Mouse (Mus musculus): ENCODE measurements around the gene Abca5.
"Not testable (repeated sequence)": the region's sequence is repeated elsewhere in the genome, so short reads cannot be mapped to it uniquely, and the experiment has no call there.

Abca5 gene

DNA sequence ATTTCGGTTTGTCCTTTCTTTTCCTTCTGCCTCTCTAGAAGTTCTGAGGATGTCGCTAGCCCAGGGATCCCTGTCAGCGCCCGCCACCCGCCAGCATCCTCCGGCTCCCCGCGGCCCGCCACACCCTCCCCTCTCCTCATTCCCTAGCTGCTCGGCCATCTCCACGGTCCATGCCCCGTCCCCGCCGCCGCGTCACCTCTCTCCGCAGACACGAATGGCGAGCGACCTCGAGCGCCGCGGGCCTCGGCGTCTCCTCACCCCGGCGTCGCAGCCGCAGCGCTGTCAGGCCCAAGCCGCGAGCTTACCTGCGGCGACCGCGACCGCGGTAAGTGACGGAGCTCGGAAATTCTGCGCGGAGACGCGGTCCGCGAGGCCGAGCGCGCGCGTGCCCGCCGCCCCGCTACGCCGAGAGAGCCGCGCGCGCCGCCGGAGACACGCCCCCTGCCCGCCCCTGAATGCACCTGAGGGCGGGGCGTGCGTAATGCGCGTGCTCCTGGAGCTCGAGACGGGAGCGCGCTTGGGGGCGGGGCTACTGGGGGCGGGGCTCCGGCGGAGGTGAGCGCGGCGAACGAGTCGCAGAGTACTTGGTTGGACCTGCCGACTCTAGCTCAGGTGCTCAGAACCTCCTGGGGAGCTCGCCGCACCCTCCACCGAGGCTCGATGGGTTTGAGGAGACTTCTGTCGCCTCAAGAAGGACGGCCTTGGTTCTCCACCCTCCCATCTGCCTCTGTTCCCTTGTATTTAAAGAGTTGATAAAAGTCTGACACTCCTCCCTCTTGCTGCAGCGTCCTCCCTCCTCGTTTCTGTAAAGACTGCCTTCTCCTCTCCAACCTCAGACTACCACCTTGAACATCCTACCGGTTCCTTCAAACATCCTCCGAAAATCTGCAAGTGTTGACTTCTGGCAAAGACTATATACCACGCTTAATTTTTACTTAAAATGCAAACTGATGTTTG lies at the start of gene Abca5:
Gene Abca5, minus strand, starts transcription at position 428 of the 957 bp plus-strand sequence.
- ATAC-seq (ENCODE audit: low TSS enrichment), result peak; percentile 86

DNA sequence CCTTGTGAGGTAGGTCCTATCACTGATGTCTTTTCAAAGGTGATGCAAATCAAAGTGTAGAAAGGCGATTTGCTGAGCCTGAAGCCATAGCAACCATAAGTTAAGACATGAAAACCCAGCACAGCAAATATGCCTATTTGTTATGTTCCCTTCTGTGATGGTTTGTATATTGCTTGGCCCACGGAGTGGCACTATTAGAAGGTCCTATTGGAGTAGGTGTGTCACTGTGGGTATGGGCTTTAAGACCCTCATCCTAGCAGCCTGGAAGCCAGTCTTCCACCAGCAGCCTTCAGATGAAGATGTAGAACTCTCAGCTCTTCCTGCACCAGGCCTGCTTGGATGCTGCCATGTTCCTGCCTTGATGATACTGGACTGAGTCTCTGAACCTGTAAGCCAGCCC lies 48.0 kb upstream of the Abca5 start:
- no peak for ATAC-seq (ENCODE audit: low TSS enrichment)

DNA sequence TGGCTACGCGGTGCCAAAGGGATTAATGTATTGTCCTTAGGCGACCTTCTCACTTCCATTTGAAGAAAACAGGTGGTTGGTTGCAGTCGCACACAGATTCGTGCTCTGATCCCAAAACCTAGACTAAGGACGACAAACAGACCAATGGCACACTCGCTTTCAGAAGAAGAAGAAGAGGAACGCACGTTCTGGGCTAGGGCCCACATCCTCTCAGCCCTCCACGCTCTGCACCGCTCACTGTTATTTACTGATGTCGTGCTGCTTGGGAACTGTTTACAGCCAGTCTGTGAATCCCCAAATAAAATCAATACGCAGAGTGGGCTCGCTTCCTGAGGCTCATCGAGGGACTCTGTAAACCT lies 42.8 kb upstream of the Abca5 start:
- ATAC-seq (ENCODE audit: low TSS enrichment), result peak; percentile 58

DNA sequence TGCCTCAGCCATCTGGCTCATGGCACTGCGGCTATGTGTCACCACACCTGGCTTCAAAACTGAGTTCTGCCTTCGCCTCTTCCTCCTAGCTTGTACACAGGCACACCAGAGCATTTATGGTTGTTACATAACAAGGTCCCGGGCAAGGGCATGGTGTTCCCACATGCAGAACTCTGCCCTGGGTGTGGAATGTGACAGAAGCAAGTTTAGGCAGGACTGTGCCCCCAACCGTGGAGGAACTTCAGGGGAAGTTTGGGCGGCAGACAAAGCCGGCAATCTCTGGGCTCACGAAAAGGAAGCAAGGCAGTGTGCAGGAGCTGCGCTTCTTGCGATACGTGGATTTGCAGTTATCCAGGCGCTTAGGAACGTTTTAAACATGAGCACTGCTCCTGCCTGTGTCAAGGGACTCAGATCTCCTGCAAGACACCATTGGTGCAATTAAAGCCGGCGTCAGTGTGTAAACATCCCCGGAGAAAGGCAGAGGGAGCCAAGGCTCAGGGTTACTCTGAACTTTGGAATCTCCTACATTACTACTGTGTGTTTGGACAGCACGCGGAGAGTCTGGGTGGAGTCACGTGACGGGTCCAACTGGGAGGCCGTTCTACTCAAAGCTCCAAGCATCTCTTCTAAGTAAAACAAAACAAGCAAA lies 42.3 kb upstream of the Abca5 start:
- peak; percentile 81 for ATAC-seq (ENCODE audit: low TSS enrichment)

DNA sequence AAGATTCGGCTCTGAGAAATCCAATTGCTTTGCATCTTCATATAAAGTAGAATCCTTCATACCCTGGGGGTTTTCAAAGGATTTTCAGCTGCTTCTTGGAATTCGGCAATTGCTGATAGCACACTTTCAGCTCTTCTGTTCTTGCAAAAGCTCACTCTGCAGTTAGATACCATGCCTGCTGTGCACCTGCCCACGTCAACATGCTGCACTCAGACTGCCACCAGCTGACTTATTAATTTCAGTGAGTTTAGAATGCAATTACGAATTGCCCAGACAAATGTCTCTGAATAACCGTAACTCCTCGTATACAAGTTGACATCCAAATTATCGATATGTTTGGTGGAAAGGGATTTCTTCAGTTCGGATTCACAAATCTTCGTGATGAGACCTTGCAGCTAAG lies 36.5 kb upstream of the Abca5 start:
- no peak for ATAC-seq (ENCODE audit: low TSS enrichment)

DNA sequence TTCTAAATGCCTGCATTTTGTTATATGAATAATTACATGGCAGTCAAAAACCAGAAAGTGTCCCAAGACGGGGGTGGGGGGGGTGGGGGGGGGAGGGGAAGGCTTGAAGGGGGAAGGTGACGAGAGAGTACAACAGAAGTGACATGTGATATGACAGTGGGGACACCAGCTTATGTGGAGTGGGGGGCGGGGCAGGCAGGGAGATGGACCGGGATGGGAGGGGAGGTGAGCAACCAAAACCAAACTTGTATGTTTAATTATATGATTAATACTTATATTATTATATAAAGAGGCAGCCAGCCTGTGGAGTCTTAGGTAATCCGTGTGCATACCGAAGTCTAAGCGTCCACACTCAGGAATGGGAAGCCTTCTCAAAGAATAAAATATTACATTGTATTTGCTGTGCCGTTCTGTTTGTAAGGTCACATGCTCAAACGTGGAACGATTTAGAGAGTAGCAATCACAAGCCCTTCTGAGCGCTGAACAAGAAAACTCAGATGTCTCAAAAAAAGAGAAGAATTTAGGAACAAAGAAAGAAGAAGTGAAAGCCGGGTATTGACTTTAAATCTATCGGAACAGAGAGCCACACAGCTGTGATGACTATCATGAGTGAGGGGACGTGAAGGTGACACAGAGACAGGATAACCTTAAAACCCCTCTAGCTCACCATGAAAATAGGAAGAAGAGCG lies 34.9 kb upstream of the Abca5 start:
- ATAC-seq (ENCODE audit: low TSS enrichment), result no peak

DNA sequence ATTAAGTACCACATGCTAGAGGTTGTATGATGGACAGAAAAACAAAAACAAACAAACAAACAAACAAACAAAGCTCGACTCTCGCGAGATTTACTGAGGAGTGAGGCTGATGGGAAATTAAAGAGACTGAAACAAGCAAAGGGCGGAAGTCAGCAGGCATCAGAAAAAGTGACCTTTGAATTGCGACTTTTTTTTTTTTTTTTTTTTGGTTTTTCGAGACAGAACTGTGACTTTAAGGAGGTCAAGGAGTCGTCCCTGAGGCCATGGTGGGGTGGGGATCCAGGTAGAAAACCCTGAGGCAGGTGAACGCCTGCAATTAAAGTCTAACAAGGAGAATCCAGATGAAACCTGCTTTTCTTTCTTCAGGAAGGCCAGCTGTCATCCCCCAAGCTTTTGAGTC lies 34.3 kb upstream of the Abca5 start:
- ATAC-seq (ENCODE audit: low TSS enrichment), result no peak

DNA sequence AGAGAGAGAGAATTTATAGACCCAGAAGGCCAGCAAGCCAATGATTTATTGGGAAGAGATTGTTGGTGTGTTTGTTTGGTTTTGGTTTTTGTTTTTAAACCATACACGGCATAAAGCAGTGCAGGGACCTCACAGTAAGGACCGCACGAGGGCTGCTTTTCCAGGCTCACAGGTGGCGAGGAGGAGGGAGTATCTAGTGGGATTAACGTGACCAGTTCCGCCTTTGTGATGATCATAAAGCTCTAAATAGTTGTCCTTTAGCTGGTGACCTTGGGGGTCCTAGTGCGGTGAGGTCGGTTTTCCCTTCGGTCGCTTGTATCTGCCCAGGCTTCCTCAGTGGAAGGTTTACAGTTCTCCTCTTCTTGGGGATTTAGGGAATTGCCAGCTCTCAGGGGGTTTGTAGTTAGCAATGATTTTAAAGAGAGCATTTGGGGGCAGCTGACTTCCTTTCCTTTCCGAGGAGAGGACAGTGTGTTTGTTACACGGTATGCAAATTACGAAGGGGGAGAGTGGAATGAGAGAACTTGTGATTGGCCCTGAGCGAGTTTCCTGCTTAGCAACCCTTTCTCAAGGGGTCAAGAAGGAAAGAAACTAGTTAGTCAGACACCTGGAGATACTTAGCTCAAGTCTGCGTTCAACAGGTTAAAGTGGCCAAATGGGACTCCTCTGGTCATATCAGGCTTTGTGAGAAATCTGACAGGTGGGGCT lies 31.9 kb upstream of the Abca5 start:
- ATAC-seq (ENCODE audit: low TSS enrichment), result no peak

DNA sequence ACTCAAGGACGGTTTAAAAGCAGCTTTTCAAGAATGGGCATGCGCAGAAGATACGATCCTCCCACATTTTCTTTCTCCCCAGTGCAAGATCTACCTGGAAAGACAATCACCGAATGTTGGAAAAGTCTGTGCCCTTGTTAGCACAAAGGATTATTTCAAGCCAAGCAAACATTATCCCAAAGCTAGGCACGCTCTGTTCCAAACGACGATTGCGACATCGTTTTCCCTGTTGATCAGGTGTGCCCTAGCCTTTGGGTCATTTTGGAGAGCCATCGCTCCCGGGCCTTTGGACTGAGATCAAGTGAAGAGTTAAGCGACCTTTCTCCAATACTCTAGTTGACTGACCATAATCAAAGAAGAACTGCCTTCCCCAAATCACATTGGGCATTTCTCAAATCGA lies 30.1 kb upstream of the Abca5 start:
- no peak for ATAC-seq (ENCODE audit: low TSS enrichment)

DNA sequence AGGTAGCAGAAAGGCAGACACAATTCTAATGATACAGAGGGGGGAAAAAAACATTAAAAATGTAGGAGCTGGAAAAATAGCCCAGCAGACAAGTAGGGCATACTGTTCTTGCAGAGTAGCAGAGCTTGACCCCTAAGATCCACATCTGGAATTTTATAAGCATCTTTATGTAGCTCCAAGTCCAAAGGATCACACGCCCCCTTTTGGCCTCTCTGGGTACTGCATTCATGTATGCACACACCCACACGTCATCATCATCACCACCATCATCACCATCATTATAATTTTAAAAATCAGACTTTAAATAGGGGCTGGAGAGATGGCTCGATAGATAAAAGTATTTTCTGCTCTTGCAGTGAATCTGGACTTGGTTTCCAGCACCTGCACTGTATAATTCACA lies 29.4 kb upstream of the Abca5 start:
- ATAC-seq (ENCODE audit: low TSS enrichment), result no peak

DNA sequence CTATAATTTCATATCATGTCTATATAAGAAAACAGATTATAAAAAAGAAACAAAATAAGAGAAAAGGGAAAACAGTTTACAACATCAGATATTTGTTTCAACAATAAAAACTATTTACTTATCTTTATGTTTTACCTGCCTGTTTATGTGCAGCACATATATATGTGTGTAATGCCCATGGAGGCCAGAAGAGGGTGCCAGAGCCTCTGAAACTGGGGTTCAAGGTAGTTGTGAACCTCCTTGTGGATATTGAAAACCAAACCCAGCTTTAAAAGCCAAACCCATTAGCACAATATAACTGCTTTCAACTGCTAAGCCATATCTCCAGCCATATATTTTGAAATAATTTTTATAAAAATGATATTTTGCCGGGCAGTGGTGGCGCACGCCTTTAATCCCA lies 27.5 kb upstream of the Abca5 start:
- no peak for ATAC-seq (ENCODE audit: low TSS enrichment)

DNA sequence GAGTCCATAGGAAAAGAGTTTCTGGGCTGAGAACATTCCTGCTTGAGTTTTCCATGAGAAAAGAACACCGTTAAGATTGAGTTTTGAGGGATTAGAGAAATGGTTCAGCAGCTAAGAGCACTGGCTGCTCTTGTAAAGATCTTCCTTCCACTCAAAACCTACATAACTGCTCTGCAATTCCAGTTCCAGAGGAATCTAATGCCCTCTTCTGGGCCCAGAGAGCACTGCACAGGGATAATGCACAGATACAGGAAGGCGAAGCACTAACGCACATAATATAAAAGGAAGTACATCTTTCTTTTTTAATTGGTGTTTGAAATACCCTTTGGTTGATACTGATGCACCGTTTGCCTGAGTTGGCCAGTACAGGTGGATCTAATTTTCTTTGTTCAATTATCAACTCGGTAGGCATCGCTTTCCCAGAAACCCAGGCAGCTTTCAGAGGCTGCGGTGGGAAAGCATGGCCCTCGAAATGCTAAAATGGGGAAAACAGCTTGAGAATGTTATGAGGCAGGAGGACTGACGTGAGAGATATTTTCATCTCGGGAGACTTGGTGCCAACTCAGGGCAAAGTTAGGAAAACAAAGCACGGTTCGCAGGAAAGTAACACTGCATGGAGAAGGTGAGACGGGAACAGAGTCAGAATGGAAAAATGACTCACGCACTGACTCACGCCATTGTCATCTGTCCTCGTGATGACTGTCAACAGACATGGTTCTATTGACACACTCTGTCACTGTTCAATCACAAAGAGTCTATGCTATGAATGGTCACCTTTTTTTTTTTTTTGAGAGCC lies 20.4 kb upstream of the Abca5 start:
- peak; percentile 93 for ATAC-seq (ENCODE audit: low TSS enrichment)

DNA sequence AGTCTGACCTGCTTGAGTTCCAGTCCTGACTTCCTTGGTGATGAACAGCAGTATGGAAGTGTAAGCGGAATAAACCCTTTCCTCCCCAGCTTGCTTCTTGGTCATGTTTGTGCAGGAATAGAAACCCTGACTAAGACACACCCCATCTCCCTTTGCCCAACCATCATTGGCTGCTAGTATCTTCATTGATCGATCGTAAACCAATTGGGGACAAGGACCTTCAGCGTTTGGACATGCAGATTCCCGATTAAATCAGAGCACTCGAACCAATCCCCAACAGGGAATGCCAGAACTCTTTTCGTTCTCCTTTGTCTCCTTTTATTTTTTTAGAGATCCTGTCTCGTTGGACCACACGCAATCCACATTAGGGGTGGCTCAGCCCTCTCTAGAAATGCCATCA lies 17.6 kb upstream of the Abca5 start:
- not testable (repeated sequence) for ATAC-seq (ENCODE audit: low TSS enrichment)

DNA sequence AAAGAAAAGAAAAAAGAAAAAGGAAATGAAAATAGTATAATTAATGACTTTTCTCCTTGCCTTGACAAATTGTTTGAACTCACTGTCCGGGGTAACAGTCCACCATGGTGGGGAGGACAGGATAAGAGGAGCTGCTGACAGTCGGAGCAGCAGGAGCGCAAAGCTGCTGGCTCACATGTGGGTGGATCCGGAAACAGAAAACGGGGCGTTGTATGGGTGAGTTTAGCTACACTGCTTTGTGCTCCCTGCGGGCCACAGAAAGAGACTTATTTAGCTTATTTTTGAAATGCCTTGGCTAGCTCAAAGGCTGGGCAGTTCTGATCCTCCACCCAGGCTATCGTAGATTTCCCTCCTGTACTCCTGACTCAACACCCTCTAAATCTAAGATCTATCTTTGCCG lies 16.7 kb upstream of the Abca5 start:
- ATAC-seq (ENCODE audit: low TSS enrichment), result peak; percentile 90

DNA sequence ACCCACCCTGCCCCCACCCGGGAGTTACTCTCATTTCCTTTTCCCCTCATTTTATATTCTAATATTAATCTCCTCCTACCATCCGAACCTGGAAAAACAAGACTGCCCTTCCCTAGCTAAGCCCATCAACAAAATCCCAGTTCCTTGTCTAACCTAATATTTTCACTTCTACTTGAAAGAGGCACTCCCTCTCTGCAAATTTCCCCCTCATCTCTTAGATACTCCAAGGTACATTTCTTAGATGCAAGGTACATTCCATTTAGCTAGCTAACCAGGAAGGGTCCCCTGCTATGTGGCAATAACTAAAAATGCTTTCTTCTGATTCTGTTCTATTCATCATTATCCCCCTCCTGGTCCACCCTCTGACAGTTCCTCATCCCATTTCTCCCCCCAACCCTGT lies 10.7 kb upstream of the Abca5 start:
- ATAC-seq (ENCODE audit: low TSS enrichment), result no peak

DNA sequence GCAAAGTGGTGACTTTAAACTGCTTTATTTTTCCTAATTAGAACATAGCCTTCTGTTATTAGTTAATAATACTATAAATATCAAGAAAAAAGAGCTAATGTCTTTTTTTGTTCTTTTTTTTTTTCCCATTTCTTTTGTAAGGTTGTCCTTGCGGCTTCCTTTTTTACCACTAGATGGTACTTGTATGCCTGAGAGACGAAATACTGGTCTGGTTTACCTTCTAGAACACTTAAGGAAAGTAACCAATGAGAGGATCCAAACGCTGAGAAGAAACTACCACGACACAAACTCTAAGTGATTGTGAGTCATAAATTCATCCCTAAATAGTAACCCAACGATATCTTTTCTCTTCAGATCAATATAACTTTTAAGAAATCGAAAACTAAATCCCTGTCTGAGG lies 10.3 kb upstream of the Abca5 start:
- 0 out of 2 replicates have a peak, but pooled peaks have one; percentile 65 for ATAC-seq (ENCODE audit: low TSS enrichment)

DNA sequence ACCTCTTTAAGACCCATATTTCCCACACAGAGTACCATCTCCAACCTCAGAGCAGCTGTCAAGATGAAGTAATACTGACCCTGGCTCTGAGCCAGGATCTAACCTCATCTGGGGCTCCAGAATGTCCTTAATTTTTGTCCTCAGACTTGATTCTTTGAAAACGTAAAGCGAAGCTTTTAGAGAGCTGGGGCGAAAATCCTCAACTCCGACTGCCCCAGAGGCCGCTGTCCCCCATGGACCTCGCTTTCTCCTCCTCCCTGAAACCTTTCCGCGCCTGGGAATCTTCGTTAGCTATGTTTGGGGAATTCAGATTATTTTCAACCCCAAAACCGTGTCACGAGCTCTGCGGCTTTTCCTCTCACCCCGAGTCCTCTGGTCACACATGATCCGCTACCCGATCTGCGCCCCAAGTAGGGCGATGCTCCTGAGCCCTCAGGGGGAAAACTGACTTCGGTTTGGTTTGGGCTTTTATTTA lies 665 bp downstream of the Abca5 start:
- peak; percentile 33 for ATAC-seq (ENCODE audit: low TSS enrichment)

DNA sequence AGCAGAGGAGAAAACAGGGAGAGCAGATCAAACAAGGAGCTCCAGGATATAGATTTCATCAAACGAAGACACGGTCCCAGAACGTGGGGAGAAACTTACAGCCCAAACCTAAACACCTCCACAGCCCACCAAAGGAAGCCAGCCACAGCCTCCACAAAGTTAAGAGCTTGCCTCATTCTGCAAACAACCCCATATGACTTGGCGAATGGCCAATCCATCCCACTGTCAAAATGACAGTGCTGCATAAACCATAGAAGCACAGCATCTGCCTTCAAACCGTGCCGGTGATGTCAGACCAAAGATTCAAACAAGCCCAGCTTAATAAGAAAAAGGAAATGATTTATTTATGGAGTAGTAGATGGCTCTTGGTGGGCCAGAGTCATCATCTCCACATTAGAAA lies 7.4 kb downstream of the Abca5 start:
- ATAC-seq (ENCODE audit: low TSS enrichment), result peak; percentile 71

DNA sequence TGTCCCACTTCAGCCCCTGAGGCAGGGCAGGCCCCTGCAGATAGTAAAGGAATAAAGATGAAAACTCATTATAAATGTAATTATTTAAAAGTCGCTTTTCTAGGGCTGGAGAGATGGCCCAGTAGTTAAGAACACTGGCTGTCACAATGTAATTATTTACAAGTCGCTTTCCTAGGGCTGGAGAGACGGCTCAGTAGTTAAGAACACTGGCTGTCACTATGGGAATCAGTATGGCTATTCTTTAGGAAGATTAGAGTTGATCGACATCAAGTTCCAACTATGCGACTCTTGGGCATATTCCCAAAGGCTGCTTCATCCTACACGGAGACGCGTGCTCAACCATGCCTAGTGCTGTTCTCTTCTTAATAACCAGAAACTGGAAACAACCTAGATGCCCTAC lies 15.2 kb downstream of the Abca5 start:
- no peak for ATAC-seq (ENCODE audit: low TSS enrichment)

DNA sequence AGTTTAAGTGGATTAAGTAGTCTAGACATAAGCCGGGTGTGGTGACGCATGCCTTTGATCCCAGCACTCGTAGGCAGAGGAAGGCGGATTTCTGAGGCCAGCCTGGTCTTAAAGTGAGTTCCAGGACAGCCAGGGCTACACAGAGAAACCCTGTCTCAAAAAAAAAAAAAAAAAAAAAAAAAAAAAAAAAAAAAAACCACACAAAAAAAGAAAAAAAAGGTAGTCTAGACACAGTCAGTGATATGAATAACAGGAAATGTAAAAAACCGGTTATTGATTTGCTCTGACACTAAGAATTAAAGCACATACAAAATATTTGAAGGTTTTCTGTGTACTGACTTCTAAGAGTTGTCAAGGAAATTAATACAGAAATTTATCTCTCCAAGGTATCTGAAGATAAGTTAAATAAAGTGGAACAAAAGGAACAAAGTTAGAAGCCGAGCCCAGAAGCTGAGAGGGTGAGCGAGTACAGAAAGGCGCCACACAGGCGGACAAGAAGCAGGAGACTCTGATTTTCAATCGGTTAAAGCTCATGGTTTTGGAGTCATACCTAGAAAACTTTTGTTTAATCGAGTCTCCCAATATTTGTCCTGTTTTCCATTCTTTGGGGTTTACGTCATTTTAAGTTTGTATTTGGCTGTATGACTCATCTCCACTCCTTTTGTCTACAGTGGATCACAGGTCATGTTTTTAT lies 30.9 kb downstream of the Abca5 start:
- no peak for ATAC-seq (ENCODE audit: low TSS enrichment)

All from frontal cortex, adult (tissue).